Mouse (Mus musculus): Measurements from ENCODE around the gene Pitpnm2.

GRCm38 (mm10) chr5:124078794-124079416 lies 170.7 kb downstream of the Pitpnm2 start:
- no peak for TF ChIP-seq POLR2A (IDR thresholded peaks at IDR 0.05; ENCODE audit: low read depth, low read length)
- TF ChIP-seq CTCF (conservative IDR thresholded peaks at IDR 0.05; ENCODE audit: insufficient read depth, insufficient read length, low read depth, low read length) = no peak
